Mouse (Mus musculus): ENCODE results near the gene Gm4894.

- TF ChIP-seq FLI1 (IDR thresholded peaks at IDR 0.05; ENCODE audit: low read length) = no peak
- no peak for TF ChIP-seq GATA1 (IDR thresholded peaks at IDR 0.05; ENCODE audit: borderline replicate concordance, low read length)
These were observed 60.5 kb downstream of the Gm4894 start for GRCm38 (mm10) chr9:49310821-49311220.

Measured in megakaryocyte, embryonic 14.5 days (primary cell).